Mouse (Mus musculus) MEL (cell line): ENCODE measurements around the gene Csdc2. TPM values are rescaled to one million over a fixed set of nuclear protein-coding genes. Genes with fewer than 3 reads are reported as not detected.

Experiments used
- DNase-seq: peaks from one replicate; pipeline ENCODE4 v3.0.0; 2011; ENCODE audit warnings: low read depth, low spot score
- H3K27ac ChIP-seq: 2 replicates; pipeline ENCODE4 v1.5.1; 2012; ENCODE audit warnings: low read depth, mild to moderate bottlenecking, control low read depth, low read length, moderate library complexity; ENCODE audit not compliant: control insufficient read depth
- H3K27me3 ChIP-seq, 2 experiments: fragments of 150-350 bp in 1 of 2; sonication (generic) in 1 of 2; 2 replicates each; pipeline ENCODE4 v1.6.1; 2012; ENCODE audit warnings: low read length in 2 of 2, mild to moderate bottlenecking in 2 of 2, improper control_type of control experiment in 1 of 2, moderate library complexity in 1 of 2; ENCODE audit not compliant: insufficient read depth in 2 of 2, control insufficient read depth in 1 of 2
- H3K36me3 ChIP-seq, 2 experiments: 2 replicates each; pipeline ENCODE4 v1.6.1; 2012 to 2014; ENCODE audit warnings: low read length in 2 of 2, improper control_type of control experiment in 1 of 2, inconsistent platforms in 1 of 2, mild to moderate bottlenecking in 1 of 2; ENCODE audit not compliant: insufficient read depth in 2 of 2, control insufficient read depth in 1 of 2
- H3K4me1 ChIP-seq, 2 experiments: fragments of 150-350 bp in 1 of 2; sonication (generic) in 1 of 2; 2 replicates each; pipeline ENCODE4 v1.6.1; 2012; ENCODE audit warnings: low read length in 2 of 2, improper control_type of control experiment in 1 of 2, mild to moderate bottlenecking in 1 of 2; ENCODE audit not compliant: insufficient read depth in 2 of 2, control insufficient read depth in 1 of 2
- H3K4me3 ChIP-seq, 2 experiments: fragments of 150-350 bp in 1 of 2; sonication (generic) in 1 of 2; 2 replicates each; pipeline ENCODE4 v1.5.1; 2012; ENCODE audit warnings: low read depth in 2 of 2, low read length in 2 of 2, mild to moderate bottlenecking in 2 of 2, moderate library complexity in 2 of 2, control low read depth in 1 of 2, improper control_type of control experiment in 1 of 2; ENCODE audit not compliant: control insufficient read depth in 1 of 2, insufficient read depth in 1 of 2
- H3K79me2 ChIP-seq: 2 replicates; pipeline ENCODE4 v1.6.1; 2012; ENCODE audit warnings: mild to moderate bottlenecking, low read length, moderate library complexity; ENCODE audit not compliant: control insufficient read depth, poor library complexity, insufficient read depth
- H3K9ac ChIP-seq: 2 replicates; pipeline ENCODE4 v1.6.1; 2012; ENCODE audit warnings: low read depth, mild to moderate bottlenecking, control low read depth, low read length, moderate library complexity; ENCODE audit not compliant: control insufficient read depth, poor library complexity, severe bottlenecking
- H3K9me3 ChIP-seq: fragments of 150-350 bp; sonication (generic); replicated peaks from 2 replicates; pipeline ENCODE4 v1.6.1; 2012; ENCODE audit warnings: mild to moderate bottlenecking, low read length, improper control_type of control experiment, moderate library complexity; ENCODE audit not compliant: insufficient read depth
- CHD2 ChIP-seq: IDR thresholded peaks from 2 replicates; pipeline ENCODE4 v1.6.1; 2011; ENCODE audit warnings: low read length, improper control_type of control experiment
- E2F4 ChIP-seq: IDR thresholded peaks from 2 replicates; pipeline ENCODE4 v1.6.1; 2011; ENCODE audit warnings: low read depth, low read length, improper control_type of control experiment, borderline replicate concordance
- GATA1 ChIP-seq: IDR thresholded peaks from 2 replicates; pipeline ENCODE4 v1.6.1; 2011; ENCODE audit warnings: low read depth, low read length, improper control_type of control experiment
- HCFC1 ChIP-seq: IDR thresholded peaks from 2 replicates; pipeline ENCODE4 v1.6.1; 2012; ENCODE audit warnings: low read depth, mild to moderate bottlenecking, inconsistent platforms, low read length, improper control_type of control experiment, moderate library complexity
- KAT2A ChIP-seq: conservative IDR thresholded peaks from 2 replicates; pipeline ENCODE4 v1.6.1; 2012; ENCODE audit warnings: low read depth, low read length, improper control_type of control experiment, inconsistent platforms
- MAZ ChIP-seq: IDR thresholded peaks from 2 replicates; pipeline ENCODE4 v1.6.1; 2012; ENCODE audit warnings: low read depth, mild to moderate bottlenecking, inconsistent platforms, low read length, improper control_type of control experiment
- MEF2A ChIP-seq: IDR thresholded peaks from 2 replicates; pipeline ENCODE4 v1.6.1; 2014; ENCODE audit warnings: low read depth, mild to moderate bottlenecking, inconsistent platforms, low read length, improper control_type of control experiment; ENCODE audit not compliant: poor library complexity, insufficient replicate concordance, severe bottlenecking; ENCODE audit errors: extremely low read depth
- MYB ChIP-seq: IDR thresholded peaks from 2 replicates; pipeline ENCODE4 v1.6.1; 2011; ENCODE audit warnings: mild to moderate bottlenecking, low read depth, low read length, improper control_type of control experiment
- RAD21 ChIP-seq: IDR thresholded peaks from 2 replicates; pipeline ENCODE4 v1.6.1; 2011; ENCODE audit warnings: mild to moderate bottlenecking, low read depth, low read length, improper control_type of control experiment
- SIN3A ChIP-seq: IDR thresholded peaks from 2 replicates; pipeline ENCODE4 v1.6.1; 2012; ENCODE audit warnings: low read length, improper control_type of control experiment, inconsistent platforms
- TBP ChIP-seq: IDR thresholded peaks from 2 replicates; pipeline ENCODE4 v1.8.0; 2011; ENCODE audit warnings: low read depth, low read length, improper control_type of control experiment
- TCF12 ChIP-seq: IDR thresholded peaks from 2 replicates; pipeline ENCODE4 v1.6.1; 2014; ENCODE audit warnings: low read depth, mild to moderate bottlenecking, inconsistent platforms, low read length, improper control_type of control experiment, moderate library complexity
- UBTF ChIP-seq: IDR thresholded peaks from 2 replicates; pipeline ENCODE4 v1.6.1; 2012; ENCODE audit warnings: low read depth, mild to moderate bottlenecking, inconsistent platforms, low read length, improper control_type of control experiment, moderate library complexity, borderline replicate concordance; ENCODE audit not compliant: insufficient read depth
- USF1 ChIP-seq: IDR thresholded peaks from 2 replicates; pipeline ENCODE4 v1.6.1; 2014; ENCODE audit warnings: low read depth, mild to moderate bottlenecking, inconsistent platforms, low read length, improper control_type of control experiment, moderate library complexity
- USF2 ChIP-seq, 2 experiments: IDR thresholded peaks; 2 replicates each; pipeline ENCODE4 v1.6.1; 2011 to 2012; ENCODE audit warnings: improper control_type of control experiment in 2 of 2, low read length in 2 of 2, borderline replicate concordance in 1 of 2, inconsistent platforms in 1 of 2, low read depth in 1 of 2, mild to moderate bottlenecking in 1 of 2; ENCODE audit not compliant: insufficient read depth in 1 of 2
- ZNF384 ChIP-seq: IDR thresholded peaks from 2 replicates; pipeline ENCODE4 v1.6.1; 2012; ENCODE audit warnings: low read depth, mild to moderate bottlenecking, inconsistent platforms, low read length, improper control_type of control experiment
- polyA plus RNA-seq, 2 experiments: library from polyadenylated mRNA; stranded (reverse) in 1 of 2; unstranded in 1 of 2; fragments of >175 nt in 1 of 2; fragments of >200 nt in 1 of 2; gene quantifications; 2 replicates each; pipeline versions ENCODE4 v1.2.1 to v1.2.4; 2012; ENCODE audit warnings: low replicate concordance in 2 of 2, low read depth in 1 of 2; ENCODE audit not compliant: insufficient read length in 2 of 2, insufficient read depth in 1 of 2, missing spikeins in 1 of 2
- total RNA-seq: library from RNA; depleted of rRNA; stranded (reverse); fragments of 300-350 nt; gene quantifications from 2 replicates; pipeline ENCODE4 v1.2.3, GENCODE M21; 2012

Gene Csdc2
- total and polyA plus RNA-seq, 3 experiments: not detected

DNA sequence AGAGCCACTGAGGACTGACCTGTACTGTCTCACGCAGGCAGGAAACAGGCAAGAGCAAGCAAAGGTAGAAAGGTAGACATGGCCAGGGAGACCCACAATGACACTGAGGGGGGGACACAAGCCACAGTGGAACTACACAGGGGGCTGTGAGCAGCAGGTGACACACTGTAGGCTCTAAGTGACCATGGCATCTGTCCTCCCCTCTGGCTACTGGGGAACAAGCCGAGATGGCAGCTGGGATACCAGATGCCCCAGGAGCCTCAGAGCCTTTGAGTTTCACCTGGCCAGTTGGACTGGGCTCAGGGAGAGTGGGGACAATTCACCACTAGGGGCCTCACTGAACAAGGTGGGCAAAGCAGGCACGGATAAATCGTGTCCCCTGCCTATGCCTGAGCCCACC, 15.8 kb downstream of the Csdc2 start:
- no peaks in the 10 kb centered on the region for H3K27me3 ChIP-seq
- no peaks in the 10 kb centered on the region for H3K9me3 ChIP-seq
- no peaks in the 10 kb centered on the region for H3K4me1 ChIP-seq
- H3K36me3 ChIP-seq: peaks cover 0 to 2% of the 10 kb centered on the region in 2 experiments; a peak in 1 of 4 replicates
- no peak overlapping the region for H3K9ac ChIP-seq
- H3K79me2 ChIP-seq: no peaks in the 10 kb centered on the region
- no peak for TF ChIP-seq MAZ
- TF ChIP-seq, all 39 proteins: peak for 0
- DNase-seq: no peak
- no peak overlapping the region for H3K27ac ChIP-seq
- H3K4me3 ChIP-seq: no peak overlapping the region

- Histone ChIP-seq H3K79me2 (no peaks in the 10 kb centered on the region), H3K9ac (no peak overlapping the region), H3K9me3 (no peaks in the 10 kb centered on the region), H3K4me3 (no peak overlapping the region), H3K27me3 (no peaks in the 10 kb centered on the region), H3K36me3 (peaks cover 2 to 5% of the 10 kb centered on the region in 2 experiments; a peak in 3 of 4 replicates), H3K4me1 (peaks cover 0 to 5% of the 10 kb centered on the region in 2 experiments; a peak in 2 of 4 replicates)
- no peak for DNase-seq
- TF ChIP-seq UBTF (no peak), ZNF384 (no peak), E2F4 (no peak), HCFC1 (no peak), USF1 (no peak), TBP (no peak), SIN3A (no peak), KAT2A (no peak), TCF12 (no peak), MAZ (no peak), MEF2A (no peak), RAD21 (no peak), GATA1 (no peak), CHD2 (no peak), USF2 (IDR thresholded peaks at IDR 0.05; ENCODE audit: borderline replicate concordance in 1 of 2, insufficient read depth in 1 of 2, low read depth in 1 of 2, low read length in 2 of 2) (no peak), MYB (no peak)
- TF ChIP-seq, all 39 proteins: peak for 0
- no peak overlapping the region for H3K27ac ChIP-seq
Measured at GRCm38 (mm10) chr15:81954151-81954583, 17.6 kb downstream of the Csdc2 start.
